Mouse (Mus musculus): ENCODE data around the gene Npas3.

- TF ChIP-seq CTCF (IDR thresholded peaks at IDR 0.05; ENCODE audit: low read depth), result no peak
- no peak for TF ChIP-seq EP300 (IDR thresholded peaks at IDR 0.05; ENCODE audit: low read depth)
Observed at GRCm38 (mm10) chr12:53587691-53588504, 339.4 kb downstream of the Npas3 start.
